Mouse (Mus musculus): ENCODE measurements around the gene Flywch2.
"Not testable (repeated sequence)": the region's sequence is repeated elsewhere in the genome, so short reads cannot be mapped to it uniquely, and the experiment has no call there.

Flywch2 gene

GRCm38 (mm10) chr17:23790269-23791078 is 4.6 kb upstream of the Flywch2 start, which contains the start of gene Srrm2:
Gene Srrm2, plus strand, starts transcription at chr17:23790532.
- DNase-seq: peak; percentile 52

GRCm38 (mm10) chr17:23789749-23790268 is 3.9 kb upstream of the Flywch2 start:
- no peak for DNase-seq

GRCm38 (mm10) chr17:23788973-23789372 is 3.1 kb upstream of the Flywch2 start:
- no peak for DNase-seq

DNA sequence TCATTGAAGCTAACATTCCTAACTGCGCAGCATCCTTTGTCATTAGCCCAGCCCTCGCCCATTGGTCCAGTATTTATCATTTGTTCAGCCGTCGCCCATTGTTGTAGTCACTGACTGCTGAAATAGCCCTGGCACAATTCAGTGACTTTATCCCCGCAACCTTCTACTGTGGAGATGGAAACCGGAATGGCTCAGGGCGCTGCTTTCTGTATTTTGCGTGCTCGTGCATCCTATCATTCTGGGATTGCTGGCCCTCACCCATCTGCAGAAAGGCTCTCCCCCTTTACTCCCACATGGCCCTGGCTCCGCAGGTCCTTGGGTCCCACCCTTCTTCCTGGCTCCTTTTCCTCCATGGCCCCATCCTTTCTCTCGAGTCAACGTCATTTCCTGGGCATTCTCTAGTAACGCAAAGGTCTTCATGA is 640 bp upstream of the Flywch2 start:
- DNase-seq: no peak

- DNase-seq: no peak
Measured at GRCm38 (mm10) chr17:23783352-23783751, 2.5 kb downstream of the Flywch2 start.

- no peak for DNase-seq
Measured at GRCm38 (mm10) chr17:23778447-23778846, 7.4 kb downstream of the Flywch2 start.

GRCm38 (mm10) chr17:23777141-23777540 is 8.7 kb downstream of the Flywch2 start:
- no peak for DNase-seq

- no peak for DNase-seq
Measured at GRCm38 (mm10) chr17:23776216-23776615, 9.7 kb downstream of the Flywch2 start.

DNA sequence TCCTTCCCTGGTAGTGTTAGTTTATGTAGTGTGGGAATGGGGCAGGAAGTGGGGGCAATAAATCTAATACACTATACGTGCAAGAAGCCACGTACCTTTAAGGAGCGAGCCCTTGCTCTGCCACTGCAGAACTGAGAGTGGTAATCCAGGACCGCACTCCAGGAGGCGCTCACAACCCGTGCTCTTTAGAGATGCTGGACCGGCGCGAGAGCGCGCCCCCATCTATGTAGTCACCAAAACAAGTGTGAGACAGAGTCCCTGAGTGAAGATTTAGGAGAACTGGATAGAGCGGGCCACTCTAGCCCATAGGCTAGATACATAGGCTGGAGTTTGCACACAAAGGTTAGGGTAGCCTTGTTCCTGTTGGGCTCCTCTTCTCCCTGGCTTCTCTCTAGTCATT is 11.8 kb downstream of the Flywch2 start:
- peak; percentile 91 for DNase-seq

DNA sequence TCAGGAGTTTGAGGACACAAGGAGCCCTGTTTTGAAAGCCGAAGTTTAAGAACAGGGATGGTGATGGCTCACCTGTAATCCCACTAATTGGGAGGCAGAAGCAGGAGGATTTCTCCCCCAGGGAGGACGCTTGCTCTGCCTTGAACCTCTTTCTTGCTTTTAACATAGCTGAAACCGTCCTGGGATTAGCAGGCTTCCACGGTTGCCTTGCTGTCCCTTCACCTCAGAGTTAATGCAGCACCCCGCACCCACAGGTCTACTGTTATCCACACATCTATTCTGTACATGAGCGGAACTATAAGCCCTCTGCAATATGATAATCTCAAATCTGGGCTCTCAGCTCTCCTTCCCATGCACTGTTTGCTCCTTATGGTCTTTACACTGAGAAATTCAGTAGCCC is 12.2 kb downstream of the Flywch2 start:
- no peak for DNase-seq

DNA sequence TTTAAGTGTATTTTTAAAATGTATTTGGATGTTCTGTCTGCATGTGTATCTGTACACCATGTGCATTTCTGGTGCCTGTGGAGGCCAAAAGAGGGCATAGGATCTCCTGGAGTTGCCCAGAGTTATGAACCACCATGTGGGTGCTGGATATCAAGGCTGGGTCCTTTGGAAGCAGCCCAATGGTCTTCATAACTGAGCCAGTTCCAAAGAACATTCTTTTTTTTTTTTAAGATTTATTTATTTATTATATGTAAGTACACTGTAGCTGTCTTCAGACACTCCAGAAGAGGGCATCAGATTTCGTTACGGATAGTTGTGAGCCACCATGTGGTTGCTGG is 13.7 kb downstream of the Flywch2 start:
- DNase-seq: not testable (repeated sequence)

DNA sequence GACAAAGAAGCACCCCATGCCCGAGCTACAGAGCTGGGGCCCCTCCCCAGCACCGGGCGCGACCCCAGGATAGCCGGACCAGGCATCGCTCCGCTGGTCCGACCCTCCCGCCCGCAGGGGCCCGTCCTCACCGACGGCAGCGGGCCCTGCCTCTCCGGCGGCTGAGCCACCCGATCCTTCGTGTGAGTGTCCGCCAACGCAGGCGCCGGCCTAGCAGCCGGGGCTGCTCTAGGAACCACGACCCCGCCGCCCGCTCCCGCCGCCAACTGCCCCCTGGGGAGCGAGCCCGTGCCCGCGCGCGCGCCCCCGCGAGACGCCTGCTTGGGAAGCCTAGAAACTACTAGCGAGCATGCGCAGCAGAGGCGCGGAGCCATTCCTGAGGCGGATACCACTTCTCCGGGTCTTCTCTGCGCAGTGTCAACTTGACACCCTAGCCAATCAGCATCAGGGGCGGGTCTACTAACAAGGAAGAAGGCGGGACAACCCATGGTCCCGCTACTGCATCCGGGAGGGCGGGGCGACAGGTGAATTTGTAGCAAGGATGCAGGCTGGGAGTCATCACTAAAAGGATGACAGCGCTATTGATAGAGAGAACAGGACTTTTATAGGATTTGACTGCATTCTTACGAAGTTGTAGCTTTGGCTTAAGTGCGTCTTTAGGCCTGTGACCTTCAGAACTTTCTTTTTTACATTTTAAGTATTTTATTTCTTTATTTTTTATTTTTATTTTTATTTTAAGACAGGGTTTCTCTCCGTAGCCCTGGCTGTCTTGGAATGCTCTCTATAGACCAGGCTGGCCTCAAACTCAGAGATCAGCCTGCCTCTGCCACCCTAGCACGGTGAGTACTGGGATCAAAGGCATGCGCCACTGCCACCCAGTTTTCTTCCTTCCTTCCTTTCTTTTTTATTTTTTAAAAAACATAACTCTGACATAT is 14.3 kb downstream of the Flywch2 start, which contains the start of gene Flywch1:
TSS of gene Flywch1 (minus strand) at position 319 of the 935 bp plus-strand sequence.
- peak; percentile 98 for DNase-seq

GRCm38 (mm10) chr17:23770896-23771283 is 15.0 kb downstream of the Flywch2 start:
- DNase-seq: no peak

DNA sequence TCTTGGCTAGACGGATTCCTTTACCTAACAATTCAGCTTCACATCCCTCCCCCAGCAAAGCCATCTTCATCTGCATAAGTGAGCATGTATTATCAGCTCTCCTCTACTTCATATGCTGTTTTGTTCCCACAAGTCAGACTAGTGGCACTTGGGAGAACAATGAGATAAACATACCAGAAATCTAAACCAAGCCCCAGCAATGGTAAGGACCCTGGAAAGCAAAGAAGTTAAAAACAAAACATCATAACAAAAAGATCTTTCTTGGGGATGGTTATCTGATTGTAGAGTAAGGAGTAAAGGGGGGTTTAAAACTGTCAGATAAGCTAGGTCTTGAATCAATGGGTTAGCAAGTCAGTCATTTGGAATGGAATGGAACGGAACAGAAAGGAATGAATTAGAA is 15.4 kb downstream of the Flywch2 start:
- DNase-seq: no peak

DNA sequence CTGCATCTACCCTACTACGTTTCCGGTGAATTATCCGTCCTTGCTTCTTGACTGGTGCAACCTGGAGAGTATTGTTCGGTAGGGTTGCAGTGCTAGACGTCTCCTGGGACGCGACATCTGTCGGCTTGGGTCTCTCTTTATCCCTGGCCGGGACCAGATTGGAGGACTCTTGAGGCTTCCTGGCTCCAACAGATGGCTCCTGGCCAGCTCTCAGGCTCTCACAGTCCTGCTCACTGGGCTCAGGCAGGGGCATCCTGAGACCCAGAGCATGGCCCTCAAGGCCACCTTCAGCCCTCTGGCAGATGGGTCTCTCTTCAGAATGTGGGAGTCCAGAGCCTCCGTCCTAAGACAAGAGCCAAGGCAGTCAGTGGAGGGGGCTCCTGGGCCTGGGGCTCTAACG is 22.9 kb downstream of the Flywch2 start:
- no peak for DNase-seq

DNA sequence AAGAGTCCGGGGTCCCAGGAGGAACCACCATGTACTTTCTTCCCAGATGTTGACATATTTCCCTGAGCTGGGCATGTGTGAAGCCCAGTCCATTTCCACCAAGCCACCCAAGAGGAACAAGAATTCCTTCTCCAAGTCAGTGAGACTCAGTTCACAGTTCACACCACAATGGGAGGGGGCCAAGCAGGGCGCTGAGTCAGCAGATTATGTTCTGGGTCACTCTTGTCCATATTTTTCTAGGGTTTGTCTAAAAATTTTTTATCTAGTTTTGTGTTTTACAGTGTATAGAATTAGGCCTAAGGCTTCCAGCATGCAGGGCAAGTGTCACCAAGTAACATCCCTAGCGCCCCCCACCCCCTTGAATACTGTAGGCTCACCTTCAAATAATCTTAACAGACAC is 24.7 kb downstream of the Flywch2 start:
- no peak for DNase-seq

DNA sequence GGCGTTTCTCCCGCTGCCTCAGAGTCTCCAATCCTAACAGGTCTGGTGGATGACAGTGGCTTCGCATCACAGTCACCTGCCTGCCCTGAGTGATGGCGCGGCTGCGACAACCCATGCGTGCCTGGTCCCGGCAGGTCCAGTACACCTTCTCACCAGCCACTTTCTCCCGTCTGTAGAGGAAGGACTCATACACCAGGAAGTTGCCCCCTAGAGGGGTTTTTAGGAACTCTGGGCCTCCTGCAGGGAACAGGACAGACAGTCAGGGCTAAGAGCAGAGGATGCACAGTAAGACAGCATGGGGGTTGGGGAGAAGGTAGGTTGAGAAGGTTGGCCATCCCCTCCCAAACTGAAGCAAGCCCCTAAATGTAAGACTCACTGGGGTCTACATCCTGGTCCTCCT is 25.6 kb downstream of the Flywch2 start:
- no peak for DNase-seq

GRCm38 (mm10) chr17:23758801-23759200 is 27.1 kb downstream of the Flywch2 start:
- DNase-seq: no peak

GRCm38 (mm10) chr17:23757581-23757980 is 28.3 kb downstream of the Flywch2 start:
- DNase-seq: no peak

DNA sequence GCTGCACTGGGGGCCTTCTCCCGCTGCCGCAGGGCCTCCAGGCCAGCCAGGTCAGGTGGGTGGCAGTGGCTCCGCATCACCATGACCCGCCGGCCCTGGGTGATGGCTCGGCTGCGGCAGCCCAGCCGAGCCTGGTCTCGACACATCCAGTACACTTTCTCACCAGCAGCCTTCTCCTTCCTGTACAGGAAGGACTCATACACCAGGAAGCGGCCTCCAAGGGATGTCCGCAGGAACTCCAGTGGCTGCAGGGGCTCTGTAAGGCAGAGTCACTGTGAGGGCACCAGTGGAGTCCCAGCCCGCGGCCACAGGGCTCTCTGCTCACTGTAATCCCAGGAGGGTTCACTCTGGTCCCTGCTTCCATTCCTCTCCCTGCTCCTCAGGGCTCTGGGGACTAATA is 30.2 kb downstream of the Flywch2 start:
- no peak for DNase-seq

DNA sequence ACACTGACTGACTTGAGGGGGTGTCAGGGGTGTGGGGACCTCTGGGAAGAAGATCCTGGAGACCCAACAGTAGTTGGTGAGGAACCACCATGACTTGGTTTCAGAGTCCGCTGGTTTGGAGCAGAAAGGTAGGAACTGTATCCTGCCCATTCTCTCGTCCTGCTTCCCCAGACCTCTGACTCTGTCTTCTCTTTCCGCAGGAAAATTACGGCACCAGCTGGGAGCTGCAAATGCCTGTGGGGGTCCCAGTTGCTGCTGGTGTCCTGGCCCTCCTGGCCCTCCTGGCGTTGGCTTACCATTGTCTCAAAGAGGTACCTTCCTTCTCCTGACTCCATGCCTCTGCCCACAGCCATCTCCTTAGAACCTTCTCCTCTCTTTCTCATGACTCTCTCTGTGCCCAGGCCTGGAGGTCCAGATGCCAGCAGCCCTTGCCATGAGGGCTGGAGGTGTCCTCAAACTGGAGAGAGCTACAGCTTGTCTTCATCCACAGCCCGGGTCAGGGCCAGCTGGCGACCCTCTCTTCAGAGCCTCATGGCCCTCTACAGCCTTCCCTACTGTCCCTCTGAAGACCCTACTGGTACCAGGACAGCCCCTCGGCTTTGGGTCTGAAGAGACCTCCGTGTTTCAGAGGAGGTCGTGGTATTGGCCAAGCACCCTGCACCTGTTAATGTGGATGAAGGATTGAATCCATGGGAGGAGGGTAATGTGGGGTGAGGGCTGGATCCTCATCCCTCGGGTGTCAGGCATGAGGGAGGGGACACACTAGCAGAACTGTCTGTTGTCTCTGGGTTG is 36.3 kb downstream of the Flywch2 start:
- DNase-seq: no peak

- DNase-seq: peak; percentile 75
Measured at GRCm38 (mm10) chr17:23748631-23749391, 37.1 kb downstream of the Flywch2 start.

Measured in thymus, postnatal 14 days (tissue).